Mouse (Mus musculus): ENCODE results near the gene Olfr920.

Olfr920 gene

DNA sequence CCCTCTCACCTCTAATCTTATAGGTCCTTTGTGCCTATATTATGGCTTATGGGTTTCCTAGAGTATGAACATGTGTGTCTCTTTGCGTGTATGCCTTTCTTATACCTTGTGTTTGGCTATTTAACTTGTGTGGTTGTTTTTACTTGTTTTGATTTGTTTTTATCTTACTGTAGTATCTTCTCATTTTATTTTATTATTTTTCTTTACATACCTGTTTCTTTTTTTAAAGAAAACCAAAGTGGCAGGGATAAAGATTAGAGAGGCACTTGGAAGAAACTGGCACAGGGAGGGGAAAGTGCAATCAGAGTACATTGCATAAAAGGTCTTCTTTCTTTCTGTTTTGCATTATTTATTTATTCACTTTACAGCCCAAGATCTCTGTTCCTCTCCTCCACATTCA, at the start of gene Olfr920:
Gene Olfr920, plus strand, starts transcription at position 301 of the 400 bp plus-strand sequence.
- no peak for DNase-seq (ENCODE audit: low spot score in 2 of 2)

DNA sequence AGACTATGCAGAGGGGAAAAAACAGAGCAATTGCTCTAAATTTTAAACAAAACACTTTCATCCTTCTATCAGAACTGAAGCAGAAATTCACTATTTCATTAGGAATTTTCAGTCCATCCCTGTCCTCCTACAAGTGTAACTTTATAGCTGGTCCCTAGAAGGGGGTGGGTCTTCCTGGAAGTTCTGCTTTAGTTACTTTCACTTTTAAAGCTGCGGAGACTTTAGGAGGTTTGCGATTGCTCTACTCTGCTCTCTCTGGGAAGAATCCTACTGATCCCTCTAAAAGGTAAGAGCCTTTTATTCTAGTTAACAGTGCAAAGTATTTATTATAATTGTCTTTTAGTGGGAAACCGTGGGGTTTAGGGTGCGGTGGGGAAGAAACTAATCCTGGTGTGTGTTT, 34.0 kb upstream of the Olfr920 start, which contains the start of gene Vwa5a:
Gene Vwa5a, plus strand, starts transcription at position 167 of the 400 bp plus-strand sequence.
- DNase-seq (ENCODE audit: low spot score in 2 of 2), result no peak

DNA sequence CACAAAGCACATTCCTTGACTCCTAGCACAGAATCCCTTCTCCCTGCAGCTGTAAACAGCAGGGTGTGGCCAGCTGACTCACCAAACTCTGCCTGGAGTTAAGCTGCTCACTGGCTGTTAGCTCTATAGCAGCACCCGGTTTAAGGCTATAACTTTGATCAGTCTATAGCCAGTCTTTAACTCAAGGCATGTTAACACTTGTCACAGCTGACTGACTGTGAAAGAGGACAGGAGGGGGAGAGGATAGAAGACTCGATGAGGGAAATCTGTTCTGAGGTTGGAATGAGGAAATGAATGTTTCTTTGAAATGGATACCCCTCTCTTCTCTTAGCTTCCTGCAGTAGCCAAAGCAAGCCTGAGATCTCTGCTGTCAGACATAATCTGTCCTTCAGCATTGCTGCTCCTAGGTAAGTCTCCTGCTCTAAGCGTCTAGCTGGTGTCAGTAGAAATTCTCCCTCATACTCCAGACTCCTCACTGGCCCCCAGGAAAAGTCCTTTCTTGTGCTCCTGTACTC, 33.1 kb upstream of the Olfr920 start:
- no peak for DNase-seq (ENCODE audit: low spot score in 2 of 2)

DNA sequence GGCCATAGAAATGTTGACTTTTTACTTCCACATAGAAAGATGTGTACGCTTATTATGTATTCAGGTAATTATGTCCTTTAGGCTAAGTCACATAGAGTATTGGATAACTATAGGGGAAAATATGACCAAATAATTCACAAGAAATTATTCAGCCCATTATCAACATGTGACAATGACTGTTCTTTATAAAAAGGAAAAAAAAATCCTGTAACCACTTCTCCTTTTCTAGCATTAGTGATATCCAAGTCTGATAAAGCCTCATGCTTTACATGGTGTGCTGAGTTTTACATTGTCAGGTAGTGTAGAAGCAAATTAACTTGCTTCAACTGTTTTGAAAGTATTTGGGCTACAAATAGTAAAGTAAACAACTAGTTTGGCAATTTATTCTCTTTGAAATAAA, 28.1 kb upstream of the Olfr920 start:
- DNase-seq (ENCODE audit: low spot score in 2 of 2), result no peak

DNA sequence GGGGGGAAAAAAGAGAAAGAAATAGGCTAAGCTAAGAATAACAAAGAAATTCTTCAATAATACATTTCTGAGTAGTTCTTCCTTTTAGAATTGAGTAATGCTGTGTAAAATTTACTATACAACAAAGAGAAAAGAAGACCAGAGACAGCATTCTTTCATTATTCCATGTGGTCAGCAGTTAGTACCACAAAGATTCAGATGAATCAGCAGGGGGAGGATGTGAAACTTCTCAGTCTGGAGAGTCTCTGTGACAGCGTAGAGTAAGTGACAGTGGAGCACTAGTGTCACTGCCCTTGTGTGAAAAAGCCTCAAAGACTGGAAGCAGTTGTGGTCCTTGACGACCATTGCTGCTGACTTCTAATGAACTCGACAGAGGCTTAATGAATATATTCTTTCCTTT, 23.9 kb upstream of the Olfr920 start:
- no peak for DNase-seq (ENCODE audit: low spot score in 2 of 2)

DNA sequence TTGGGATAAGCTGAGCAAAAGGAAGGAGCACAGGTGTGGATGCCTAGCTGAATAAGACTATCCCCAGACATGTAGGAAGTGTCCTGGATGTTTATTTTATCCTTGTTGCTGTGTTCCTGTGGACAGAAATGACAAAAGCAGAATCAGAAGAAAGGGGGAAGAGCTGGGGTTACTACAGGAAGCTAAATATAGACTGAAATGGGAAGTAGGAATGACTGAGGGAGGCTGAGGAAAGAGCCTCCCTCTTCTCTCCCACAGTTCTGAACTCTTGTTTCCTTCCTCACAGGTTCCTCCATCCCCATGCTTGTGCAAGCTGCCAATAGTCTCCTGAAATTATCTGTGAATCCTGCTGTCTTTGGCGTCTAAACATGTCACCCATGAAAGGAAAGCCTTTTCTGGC, 10.7 kb upstream of the Olfr920 start:
- no peak for DNase-seq (ENCODE audit: low spot score in 2 of 2)

DNA sequence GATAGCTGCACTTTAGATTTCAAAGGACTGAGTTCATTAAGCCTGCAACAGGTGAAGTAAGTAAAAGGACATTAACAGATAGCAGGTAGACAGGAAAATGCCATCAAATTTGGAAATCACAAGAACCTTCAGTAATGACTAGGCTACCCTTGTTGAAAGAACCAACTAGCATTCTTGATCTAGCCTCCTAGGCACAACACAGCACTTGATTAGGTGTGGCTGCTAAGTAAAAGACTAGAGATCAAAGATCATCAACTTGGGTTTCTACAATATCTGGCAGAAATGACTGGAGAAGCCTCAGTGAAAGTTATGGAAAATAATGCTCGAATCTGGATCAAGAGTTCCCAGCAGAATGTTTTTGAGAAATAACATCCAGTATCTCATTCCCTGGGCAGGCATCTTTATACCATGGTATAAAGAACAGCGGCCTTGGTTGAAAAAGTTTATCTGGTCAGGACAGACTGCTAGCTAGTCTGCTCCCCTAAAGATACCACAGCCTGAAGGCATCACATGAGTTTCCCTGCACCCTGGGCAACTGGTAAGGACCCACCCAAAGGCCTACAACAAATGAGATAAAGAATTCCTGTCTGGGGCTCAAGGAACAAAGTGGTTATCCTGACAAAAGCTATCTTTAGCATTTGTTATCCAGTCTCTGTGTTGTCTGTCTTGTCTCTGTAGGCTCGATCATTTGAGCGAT, 7.3 kb upstream of the Olfr920 start:
- no peak for DNase-seq (ENCODE audit: low spot score in 2 of 2)

DNA sequence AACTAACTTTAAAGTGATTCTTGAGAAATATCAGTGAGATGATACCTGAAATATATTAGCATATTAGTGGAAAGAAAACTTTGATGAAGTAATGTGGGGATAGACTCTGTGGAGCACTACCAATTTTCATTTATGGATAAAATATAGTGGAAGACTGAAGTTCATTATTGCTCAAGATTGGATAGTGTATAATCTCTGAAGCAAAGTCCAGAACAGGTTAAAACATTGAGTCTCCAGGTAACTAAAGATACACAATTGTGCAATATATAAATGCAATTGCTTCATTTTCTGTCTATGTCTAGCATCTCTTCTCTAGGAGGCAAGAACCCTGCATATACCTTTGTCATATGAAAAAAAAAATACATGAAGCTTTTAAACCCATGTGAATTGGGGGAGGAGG, 20.7 kb downstream of the Olfr920 start, which contains the start of gene Olfr921:
Gene Olfr921, plus strand, starts transcription at position 301 of the 400 bp plus-strand sequence.
- no peak for DNase-seq (ENCODE audit: low spot score in 2 of 2)

DNA sequence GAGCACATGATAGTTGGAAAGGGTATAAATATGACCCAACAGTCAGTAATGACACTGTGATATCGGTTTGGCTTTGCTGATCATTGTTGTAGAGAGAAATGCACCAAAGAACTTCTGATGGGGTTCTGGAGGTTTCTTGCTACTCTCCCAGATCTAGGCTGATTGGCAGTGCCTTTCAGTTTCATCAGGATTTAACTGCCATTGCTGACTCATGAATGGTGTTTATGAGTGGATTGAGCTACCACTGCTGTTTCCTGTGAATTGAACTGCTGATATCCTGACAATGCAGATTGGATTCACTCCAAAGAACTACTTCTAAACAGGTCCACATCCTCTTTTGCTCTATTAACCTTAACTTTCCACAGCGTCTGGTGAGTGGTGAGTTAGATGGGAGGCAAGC, 40.6 kb downstream of the Olfr920 start:
- DNase-seq (ENCODE audit: low spot score in 2 of 2), result no peak

DNA sequence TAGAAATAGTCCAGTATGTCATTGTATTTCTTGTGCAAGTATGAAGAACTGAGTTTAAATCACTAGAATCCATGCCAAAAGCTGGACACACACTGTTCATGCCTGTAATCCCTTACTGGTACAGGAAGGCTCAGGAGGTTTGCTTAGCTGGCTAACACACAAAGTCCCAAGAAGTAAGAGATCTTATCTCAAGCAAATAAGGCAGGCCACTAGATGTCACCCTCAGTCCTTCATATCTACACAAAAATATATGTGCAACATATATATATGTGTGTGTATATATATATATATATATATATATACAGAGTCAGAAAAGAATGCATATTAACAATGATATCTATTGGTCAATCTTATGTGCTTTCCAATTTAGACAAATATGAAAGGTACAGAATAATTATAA, 53.6 kb downstream of the Olfr920 start:
- DNase-seq (ENCODE audit: low spot score in 2 of 2), result no peak

Measured in cerebellum, postnatal 4 days (tissue).